Mouse (Mus musculus) embryonic facial prominence, embryonic 13.5 days (tissue): Measurements from ENCODE around the gene Gramd1b. TPM values are rescaled to one million over a fixed set of nuclear protein-coding genes. Genes with fewer than 3 reads are reported as not detected.

Experiments
- ATAC-seq: fragments of 200-750 bp; cut with Nextera tagmentation; 2 replicates; pipeline ENCODE4 v1.8.0; 2017; ENCODE audit warnings: low read depth; ENCODE audit not compliant: insufficient number of reproducible peaks, insufficient read depth, low FRiP score, low TSS enrichment
- H3K27ac ChIP-seq: fragments of 300-500 bp; sonication (generic); 2 replicates; pipeline ENCODE4 v1.5.1; 2015; ENCODE audit warnings: moderate library complexity, mild to moderate bottlenecking, inconsistent platforms
- H3K27me3 ChIP-seq: fragments of 300-500 bp; sonication (generic); 2 replicates; pipeline ENCODE4 v1.6.1; 2015; ENCODE audit warnings: mild to moderate bottlenecking, inconsistent platforms
- H3K36me3 ChIP-seq: fragments of 300-500 bp; sonication (generic); 2 replicates; pipeline ENCODE4 v1.6.1; 2015; ENCODE audit warnings: mild to moderate bottlenecking, inconsistent platforms
- H3K4me1 ChIP-seq: fragments of 300-500 bp; sonication (generic); 2 replicates; pipeline ENCODE4 v1.6.1; 2015; ENCODE audit warnings: inconsistent platforms
- H3K4me2 ChIP-seq: fragments of 300-500 bp; sonication (generic); 2 replicates; pipeline ENCODE4 v1.6.1; 2015; ENCODE audit warnings: moderate library complexity, mild to moderate bottlenecking, inconsistent platforms
- H3K4me3 ChIP-seq: fragments of 300-500 bp; sonication (generic); 2 replicates; pipeline ENCODE4 v1.5.1; 2015; ENCODE audit warnings: mild to moderate bottlenecking, inconsistent platforms
- H3K9ac ChIP-seq: fragments of 300-500 bp; sonication (generic); 2 replicates; pipeline ENCODE4 v1.6.1; 2015; ENCODE audit warnings: mild to moderate bottlenecking, inconsistent platforms
- H3K9me3 ChIP-seq: fragments of 300-500 bp; sonication (generic); 2 replicates; pipeline ENCODE4 v1.6.1; 2016; ENCODE audit warnings: inconsistent platforms
- WGBS: fragments of 180-500 bp; shearing (Covaris S2); methylation state at CpG from one replicate; pipeline ENCODE4 v1.1.7; 2015; ENCODE audit warnings: mixed read lengths; 5-methylcytosine and 5-hydroxymethylcytosine counted together
- polyA plus RNA-seq: library from polyadenylated mRNA; unstranded; fragments of >200 nt; fragmentation: Nextera tagmentation; extraction: Ambion mirVana; gene quantifications from 2 replicates; pipeline ENCODE4 v1.2.1, GENCODE M21; 2015

Gramd1b gene
- polyA plus RNA-seq, 1 experiment from 2014 or later = 9.0 TPM

- Histone ChIP-seq H3K36me3 (no peaks in the 10 kb centered on the region), H3K27ac (no peak overlapping the region), H3K9me3 (no peaks in the 10 kb centered on the region), H3K4me1 (peaks cover 11% of the 10 kb centered on the region), H3K4me3 (no peak overlapping the region), H3K4me2 (no peak overlapping the region), H3K27me3 (no peaks in the 10 kb centered on the region), H3K9ac (no peak overlapping the region)
- WGBS = 18% methylated on average over 7 of the region's 7 CpGs
- ATAC-seq = no peak
Measured at GRCm38 (mm10) chr9:40350640-40351039, 180.5 kb downstream of the Gramd1b start.

- H3K36me3 ChIP-seq = no peaks in the 10 kb centered on the region
- H3K9me3 ChIP-seq = no peaks in the 10 kb centered on the region
- H3K27me3 ChIP-seq = no peaks in the 10 kb centered on the region
- no peak overlapping the region for H3K4me2 ChIP-seq
- no peak for ATAC-seq
- no peak overlapping the region for H3K27ac ChIP-seq
- H3K4me3 ChIP-seq = no peak overlapping the region
- WGBS = 87% methylated on average over 2 of the region's 2 CpGs
- no peak overlapping the region for H3K9ac ChIP-seq
- H3K4me1 ChIP-seq = peaks cover 17% of the 10 kb centered on the region
Measured at GRCm38 (mm10) chr9:40350052-40350451, 181.1 kb downstream of the Gramd1b start.

- Histone ChIP-seq H3K36me3 (no peaks in the 10 kb centered on the region), H3K27me3 (no peaks in the 10 kb centered on the region), H3K4me1 (peaks cover 22% of the 10 kb centered on the region), H3K9ac (no peak overlapping the region), H3K27ac (no peak overlapping the region), H3K4me2 (no peak overlapping the region), H3K9me3 (no peaks in the 10 kb centered on the region), H3K4me3 (no peak overlapping the region)
- WGBS = 54% methylated on average over 4 of the region's 4 CpGs
- no peak for ATAC-seq
Measured at GRCm38 (mm10) chr9:40349554-40349953, 181.6 kb downstream of the Gramd1b start.

GRCm38 (mm10) chr9:40348714-40349233 lies 182.4 kb downstream of the Gramd1b start:
- Histone ChIP-seq H3K27ac (no peak overlapping the region), H3K4me3 (no peak overlapping the region), H3K27me3 (no peaks in the 10 kb centered on the region), H3K9ac (no peak overlapping the region), H3K4me1 (peaks cover 23% of the 10 kb centered on the region), H3K4me2 (no peak overlapping the region), H3K36me3 (no peaks in the 10 kb centered on the region), H3K9me3 (no peaks in the 10 kb centered on the region)
- 95% methylated on average over 8 of the region's 8 CpGs for WGBS
- no peak for ATAC-seq

- WGBS = 21% methylated on average over 15 of the region's 16 CpGs
- H3K9me3 ChIP-seq = no peaks in the 10 kb centered on the region
- no peaks in the 10 kb centered on the region for H3K27me3 ChIP-seq
- no peaks in the 10 kb centered on the region for H3K36me3 ChIP-seq
- ATAC-seq = peak; percentile 45; the same call in 1 of the 2 replicates
- no peak overlapping the region for H3K27ac ChIP-seq
- peaks cover 23% of the 10 kb centered on the region for H3K4me1 ChIP-seq
- peak overlapping the region; percentile 58 for H3K9ac ChIP-seq
- peak overlapping the region; percentile 39 for H3K4me3 ChIP-seq
- peak overlapping the region; percentile 72 for H3K4me2 ChIP-seq
Measured at GRCm38 (mm10) chr9:40346232-40346984, 184.8 kb downstream of the Gramd1b start.

GRCm38 (mm10) chr9:40345493-40346231 lies 185.5 kb downstream of the Gramd1b start:
- H3K27ac ChIP-seq = no peak overlapping the region
- ATAC-seq = peak; percentile 52

GRCm38 (mm10) chr9:40344801-40345492 lies 186.2 kb downstream of the Gramd1b start:
- WGBS = 53% methylated on average over 10 of the region's 10 CpGs
- H3K27ac ChIP-seq = no peak overlapping the region
- no peak for ATAC-seq
- H3K4me2 ChIP-seq = peak overlapping the region; percentile 72
- H3K27me3 ChIP-seq = no peaks in the 10 kb centered on the region
- peaks cover 23% of the 10 kb centered on the region for H3K4me1 ChIP-seq
- H3K4me3 ChIP-seq = peak overlapping the region; percentile 39
- H3K9ac ChIP-seq = 0 out of 2 replicates have a peak overlapping the region, but pooled peaks have one; percentile 12
- no peaks in the 10 kb centered on the region for H3K36me3 ChIP-seq
- H3K9me3 ChIP-seq = no peaks in the 10 kb centered on the region

More at GRCm38 (mm10) chr9:40345493-40346231, 185.5 kb downstream of the Gramd1b start:
- Histone ChIP-seq H3K9ac (peak overlapping the region; percentile 58), H3K4me1 (peaks cover 23% of the 10 kb centered on the region), H3K4me3 (peak overlapping the region; percentile 39), H3K9me3 (no peaks in the 10 kb centered on the region), H3K36me3 (no peaks in the 10 kb centered on the region), H3K4me2 (peak overlapping the region; percentile 72), H3K27me3 (no peaks in the 10 kb centered on the region)
- 15% methylated on average over 13 of the region's 13 CpGs for WGBS

- Histone ChIP-seq H3K4me1 (peaks cover 23% of the 10 kb centered on the region), H3K9me3 (no peaks in the 10 kb centered on the region), H3K27me3 (no peaks in the 10 kb centered on the region), H3K4me3 (no peak overlapping the region), H3K36me3 (no peaks in the 10 kb centered on the region), H3K4me2 (no peak overlapping the region), H3K27ac (no peak overlapping the region), H3K9ac (no peak overlapping the region)
- 90% methylated on average over 7 of the region's 7 CpGs for WGBS
- ATAC-seq = no peak
Measured at GRCm38 (mm10) chr9:40343828-40344227, 187.4 kb downstream of the Gramd1b start.

- Histone ChIP-seq H3K4me2 (no peak overlapping the region), H3K27me3 (no peaks in the 10 kb centered on the region), H3K9ac (no peak overlapping the region), H3K4me1 (peaks cover 23% of the 10 kb centered on the region), H3K4me3 (no peak overlapping the region), H3K36me3 (no peaks in the 10 kb centered on the region), H3K27ac (no peak overlapping the region), H3K9me3 (no peaks in the 10 kb centered on the region)
- no peak for ATAC-seq
- 92% methylated on average over 9 of the region's 9 CpGs for whole genome bisulfite sequencing
Measured at GRCm38 (mm10) chr9:40343053-40343652, 188.0 kb downstream of the Gramd1b start.

- H3K4me2 ChIP-seq = no peak overlapping the region
Measured at GRCm38 (mm10) chr9:40342101-40342500, 189.1 kb downstream of the Gramd1b start.

GRCm38 (mm10) chr9:40339578-40339977 lies 191.6 kb downstream of the Gramd1b start:
- WGBS = 63% methylated on average over 9 of the region's 9 CpGs
- H3K36me3 ChIP-seq = no peaks in the 10 kb centered on the region
- peaks cover 1% of the 10 kb centered on the region for H3K4me1 ChIP-seq
- H3K9ac ChIP-seq = no peak overlapping the region
- H3K27me3 ChIP-seq = no peaks in the 10 kb centered on the region
- no peak overlapping the region for H3K27ac ChIP-seq
- ATAC-seq = no peak
- no peak overlapping the region for H3K4me3 ChIP-seq
- no peak overlapping the region for H3K4me2 ChIP-seq
- H3K9me3 ChIP-seq = no peaks in the 10 kb centered on the region

More at GRCm38 (mm10) chr9:40342101-40342500, 189.1 kb downstream of the Gramd1b start:
- Histone ChIP-seq H3K27ac (no peak overlapping the region), H3K4me1 (peaks cover 23% of the 10 kb centered on the region), H3K27me3 (no peaks in the 10 kb centered on the region), H3K9ac (no peak overlapping the region), H3K9me3 (no peaks in the 10 kb centered on the region), H3K4me3 (no peak overlapping the region), H3K36me3 (no peaks in the 10 kb centered on the region)
- 84% methylated on average over 7 of the region's 7 CpGs for WGBS
- no peak for ATAC-seq
